Mouse (Mus musculus) fat pad, adult 2 months (tissue): ENCODE data around the gene Hist1h1b.
A peak's percentile ranks its signal among the peaks of the same experiment; 100 is the strongest.
"Not testable (repeated sequence)": the region's sequence is repeated elsewhere in the genome, so short reads cannot be mapped to it uniquely, and the experiment has no call there.

Experiments
- DNase-seq: peaks from one replicate; pipeline ENCODE4 v3.0.0-alpha.2; 2011; ENCODE audit warnings: low read depth, low spot score; ENCODE audit errors: extremely low read depth

The Hist1h1b gene

GRCm38 (mm10) chr13:21782361-21783254, 2.2 kb upstream of the Hist1h1b start:
- not testable (repeated sequence) for DNase-seq

DNA sequence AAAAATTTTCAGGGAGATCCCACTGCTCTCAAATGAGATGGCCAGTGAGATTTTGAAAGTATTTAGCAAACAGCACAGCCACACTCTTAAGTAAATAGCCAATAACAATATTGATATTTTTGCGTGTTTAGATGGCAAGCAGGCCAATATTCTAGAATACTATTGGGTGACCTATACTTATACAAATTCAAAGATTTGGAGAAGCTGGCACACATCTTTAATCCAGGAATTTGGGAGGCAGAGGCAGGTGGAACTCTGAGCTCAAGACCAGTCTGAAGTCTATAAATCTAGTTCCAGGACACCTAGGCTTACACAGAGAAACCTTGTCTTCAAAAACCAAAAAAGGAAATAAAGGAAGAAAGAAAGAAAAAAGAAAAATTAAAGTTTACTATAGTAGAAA, 1.2 kb upstream of the Hist1h1b start:
- no peak for DNase-seq

GRCm38 (mm10) chr13:21781021-21781555, 663 bp upstream of the Hist1h1b start:
- DNase-seq, result no peak

GRCm38 (mm10) chr13:21778814-21779766, 1.3 kb downstream of the Hist1h1b start:
- no peak for DNase-seq

- no peak for DNase-seq
Observed at GRCm38 (mm10) chr13:21755707-21756106, 24.7 kb downstream of the Hist1h1b start.

DNA sequence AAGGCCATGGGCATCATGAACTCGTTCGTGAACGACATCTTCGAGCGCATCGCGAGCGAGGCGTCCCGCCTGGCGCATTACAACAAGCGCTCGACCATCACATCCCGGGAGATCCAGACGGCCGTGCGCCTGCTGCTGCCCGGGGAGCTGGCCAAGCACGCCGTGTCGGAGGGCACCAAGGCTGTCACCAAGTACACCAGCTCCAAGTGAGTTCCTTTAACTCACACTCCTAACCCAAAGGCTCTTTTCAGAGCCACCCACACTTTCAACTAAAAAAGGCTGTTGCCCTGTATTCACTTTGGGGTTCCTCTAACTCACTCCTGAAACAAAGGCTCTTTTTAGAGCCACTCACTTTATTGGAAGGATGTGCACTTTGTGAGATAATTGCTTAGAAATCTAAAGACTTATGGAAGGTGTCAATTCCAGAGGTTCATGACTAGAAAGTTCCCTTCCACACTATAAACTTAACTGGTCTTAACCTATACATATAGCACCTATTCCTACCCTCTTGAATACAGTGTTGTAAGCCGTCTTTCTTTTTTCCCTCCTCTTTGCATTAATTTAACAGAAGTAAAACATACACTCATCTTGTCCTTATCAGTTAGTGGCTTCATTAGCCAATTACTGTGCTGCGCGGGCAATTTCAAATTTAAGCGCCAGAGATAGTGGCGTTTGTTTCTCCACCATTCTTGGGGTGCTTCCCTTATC, 26.0 kb downstream of the Hist1h1b start:
- not testable (repeated sequence) for DNase-seq

- DNase-seq, result peak; percentile 91
Observed at GRCm38 (mm10) chr13:21753524-21754285, 26.7 kb downstream of the Hist1h1b start, which contains the start of the genes Hist1h2ak and Hist1h2bn. Gene Hist1h2ak, minus strand, starts transcription at chr13:21753827. Gene Hist1h2bn, plus strand, starts transcription at chr13:21754123.

DNA sequence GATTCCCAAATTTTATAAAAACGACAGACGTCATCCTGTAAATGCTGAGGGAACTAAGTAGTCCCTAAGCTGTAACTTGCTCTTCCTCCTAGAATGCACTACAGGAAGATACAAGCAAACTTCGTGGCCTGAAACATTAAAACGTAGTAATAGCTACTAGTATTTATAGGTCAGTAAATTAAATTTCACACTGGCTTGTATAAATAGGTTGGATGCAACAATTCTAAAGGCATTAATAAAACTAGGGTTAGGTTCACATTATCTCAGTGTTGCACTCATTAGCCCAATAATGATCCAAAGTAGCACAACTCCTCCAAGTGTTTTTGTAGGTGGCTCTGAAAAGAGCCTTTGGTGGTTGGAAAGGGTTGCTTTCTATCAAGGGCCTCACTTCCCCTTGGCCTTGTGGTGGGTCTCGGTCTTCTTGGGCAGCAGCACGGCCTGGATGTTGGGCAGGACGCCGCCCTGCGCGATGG, 27.3 kb downstream of the Hist1h1b start:
- DNase-seq, result no peak

DNA sequence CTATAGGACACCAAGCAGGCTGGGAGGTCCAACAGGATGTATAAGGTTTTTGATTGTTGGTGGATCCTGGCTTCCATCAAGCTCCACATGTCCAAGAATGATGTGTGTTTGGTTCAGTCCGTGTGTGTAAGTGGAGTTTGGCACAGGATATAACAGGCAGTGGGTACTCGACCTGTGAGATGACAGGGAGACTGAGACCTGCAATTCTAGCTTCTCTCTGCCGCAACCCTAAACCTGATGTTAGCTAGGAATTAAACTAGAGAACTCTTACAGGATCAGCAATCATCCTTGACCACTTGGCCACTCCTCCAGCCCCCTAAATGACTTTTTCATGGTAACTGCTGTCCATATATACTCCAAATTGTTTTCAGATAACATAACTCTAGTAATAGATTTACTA, 28.1 kb downstream of the Hist1h1b start:
- no peak for DNase-seq

DNA sequence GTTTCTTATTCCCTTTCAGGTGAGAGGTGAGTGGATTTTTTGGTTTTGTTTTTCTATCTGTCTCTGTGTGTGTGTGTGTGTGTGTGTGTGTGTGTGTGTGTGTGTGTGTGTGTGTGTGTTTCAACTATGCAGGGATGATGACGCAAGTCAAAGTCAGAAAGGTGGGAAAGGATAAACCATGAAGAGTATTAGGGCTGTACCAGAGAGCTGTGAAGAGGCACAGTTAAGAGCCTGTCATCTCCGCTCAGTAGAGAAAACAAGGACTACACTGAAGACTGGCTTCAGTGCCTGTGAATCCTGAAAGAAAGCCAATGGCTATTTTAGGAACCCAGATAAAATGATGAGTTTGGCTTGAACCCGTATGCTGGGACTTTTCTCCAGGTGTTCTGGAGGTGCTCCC, 28.6 kb downstream of the Hist1h1b start:
- no peak for DNase-seq

DNA sequence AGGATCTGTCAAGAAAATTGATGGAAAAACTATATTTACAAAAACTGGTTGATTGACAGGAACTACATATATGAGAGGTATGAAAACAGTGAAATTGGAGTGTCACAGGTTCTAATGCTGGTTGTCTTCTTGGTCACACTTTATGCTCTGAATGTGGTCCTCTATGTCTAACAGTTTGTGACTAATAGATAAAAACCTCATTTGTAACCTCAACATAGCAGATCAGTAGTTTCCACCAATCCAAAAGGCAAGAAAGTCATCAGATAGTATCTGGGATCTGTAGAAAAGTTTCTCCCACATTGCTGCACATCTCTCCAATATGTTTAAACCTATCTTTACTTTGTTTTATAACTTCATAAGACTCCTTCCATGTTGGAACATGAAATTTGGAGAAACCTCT, 29.0 kb downstream of the Hist1h1b start:
- DNase-seq, result no peak

DNA sequence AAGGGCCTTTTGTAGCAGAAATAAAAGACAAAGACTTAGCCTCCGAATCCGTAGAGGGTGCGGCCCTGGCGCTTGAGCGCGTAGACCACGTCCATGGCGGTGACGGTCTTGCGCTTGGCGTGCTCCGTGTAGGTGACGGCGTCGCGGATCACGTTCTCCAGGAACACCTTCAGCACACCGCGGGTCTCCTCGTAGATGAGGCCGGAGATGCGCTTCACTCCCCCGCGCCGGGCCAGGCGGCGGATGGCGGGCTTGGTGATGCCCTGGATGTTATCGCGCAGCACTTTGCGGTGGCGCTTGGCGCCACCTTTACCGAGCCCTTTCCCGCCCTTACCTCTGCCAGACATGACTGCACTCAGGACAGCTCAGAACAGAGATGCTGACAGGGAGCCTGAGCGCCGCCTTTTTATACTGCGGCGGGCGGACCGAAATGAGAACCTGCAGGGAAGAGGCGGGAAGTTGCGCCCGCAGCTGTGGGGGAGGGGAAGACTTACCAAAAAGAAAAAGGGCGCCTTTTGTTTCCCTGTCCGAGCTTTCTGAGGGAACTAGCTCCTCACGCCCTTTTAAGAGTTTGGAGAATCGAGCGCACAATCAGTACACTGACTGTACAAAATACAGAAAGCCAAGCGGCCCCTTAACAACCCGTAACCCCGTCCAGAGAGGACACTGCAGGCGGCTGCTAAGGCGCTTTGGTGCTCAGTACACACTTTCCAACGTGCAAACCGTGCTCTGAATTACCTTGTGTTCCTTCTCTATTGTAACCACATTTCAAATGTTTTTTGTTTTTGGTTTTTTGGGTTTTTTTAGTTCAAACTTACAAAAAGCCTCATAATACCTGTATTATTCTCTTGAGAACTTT, 30.0 kb downstream of the Hist1h1b start, which contains the start of gene Hist1h4k:
Hist1h4k (minus strand) TSS at position 347 of the 859 bp plus-strand sequence.
- DNase-seq, result not testable (repeated sequence)

- no peak for DNase-seq
Observed at GRCm38 (mm10) chr13:21749387-21750158, 30.9 kb downstream of the Hist1h1b start.

DNA sequence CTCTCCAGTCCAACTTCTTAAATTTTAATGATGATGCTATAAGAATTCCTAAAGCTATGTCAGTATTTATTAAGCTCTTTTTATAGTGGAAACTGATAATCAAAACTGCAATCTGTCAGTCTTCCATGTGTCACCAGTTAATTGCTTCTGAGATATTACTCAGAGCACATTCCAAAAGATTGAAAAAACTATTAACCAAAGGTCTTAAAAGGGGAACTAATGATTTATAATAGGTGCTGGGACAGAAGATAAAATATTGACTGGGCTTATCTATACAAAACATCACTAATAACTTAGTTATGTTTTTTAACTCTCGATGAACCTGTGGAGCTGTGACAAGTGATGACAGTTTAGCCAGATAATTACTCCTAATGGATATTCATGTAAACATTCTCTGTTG, 35.4 kb downstream of the Hist1h1b start:
- no peak for DNase-seq

DNA sequence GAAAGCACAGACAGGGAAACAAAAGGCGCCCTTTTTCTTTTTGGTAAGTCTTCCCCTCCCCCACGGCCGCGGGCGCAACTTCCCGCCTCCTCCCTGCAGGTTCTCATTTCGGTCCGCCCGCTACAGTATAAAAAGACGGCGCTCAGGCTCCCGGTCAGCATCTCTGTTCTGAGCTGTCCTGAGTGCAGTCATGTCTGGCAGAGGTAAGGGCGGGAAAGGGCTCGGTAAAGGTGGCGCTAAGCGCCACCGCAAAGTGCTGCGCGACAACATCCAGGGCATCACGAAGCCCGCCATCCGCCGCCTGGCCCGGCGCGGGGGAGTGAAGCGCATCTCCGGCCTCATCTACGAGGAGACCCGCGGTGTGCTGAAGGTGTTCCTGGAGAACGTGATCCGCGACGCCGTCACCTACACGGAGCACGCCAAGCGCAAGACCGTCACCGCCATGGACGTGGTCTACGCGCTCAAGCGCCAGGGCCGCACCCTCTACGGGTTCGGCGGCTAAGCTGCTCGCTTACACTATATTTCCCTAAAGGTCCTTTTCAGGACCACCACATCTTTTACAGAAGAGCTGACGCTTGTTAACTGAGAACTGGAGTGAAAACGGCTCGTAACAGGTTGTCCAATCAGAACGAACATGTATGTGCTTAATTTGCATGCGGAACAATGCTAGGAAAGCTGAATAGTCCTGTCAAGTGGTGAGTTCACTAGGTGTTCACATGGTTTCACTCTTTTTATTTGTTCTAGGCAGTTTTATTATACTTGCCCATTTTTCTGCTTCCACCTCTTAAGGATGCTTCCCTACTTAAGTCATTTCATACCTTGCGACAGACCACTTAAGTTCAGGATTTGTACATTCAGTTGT, 45.3 kb downstream of the Hist1h1b start, which contains the start of gene Hist1h4j:
Hist1h4j (plus strand) TSS at position 159 of the 862 bp plus-strand sequence.
- DNase-seq, result not testable (repeated sequence)

DNA sequence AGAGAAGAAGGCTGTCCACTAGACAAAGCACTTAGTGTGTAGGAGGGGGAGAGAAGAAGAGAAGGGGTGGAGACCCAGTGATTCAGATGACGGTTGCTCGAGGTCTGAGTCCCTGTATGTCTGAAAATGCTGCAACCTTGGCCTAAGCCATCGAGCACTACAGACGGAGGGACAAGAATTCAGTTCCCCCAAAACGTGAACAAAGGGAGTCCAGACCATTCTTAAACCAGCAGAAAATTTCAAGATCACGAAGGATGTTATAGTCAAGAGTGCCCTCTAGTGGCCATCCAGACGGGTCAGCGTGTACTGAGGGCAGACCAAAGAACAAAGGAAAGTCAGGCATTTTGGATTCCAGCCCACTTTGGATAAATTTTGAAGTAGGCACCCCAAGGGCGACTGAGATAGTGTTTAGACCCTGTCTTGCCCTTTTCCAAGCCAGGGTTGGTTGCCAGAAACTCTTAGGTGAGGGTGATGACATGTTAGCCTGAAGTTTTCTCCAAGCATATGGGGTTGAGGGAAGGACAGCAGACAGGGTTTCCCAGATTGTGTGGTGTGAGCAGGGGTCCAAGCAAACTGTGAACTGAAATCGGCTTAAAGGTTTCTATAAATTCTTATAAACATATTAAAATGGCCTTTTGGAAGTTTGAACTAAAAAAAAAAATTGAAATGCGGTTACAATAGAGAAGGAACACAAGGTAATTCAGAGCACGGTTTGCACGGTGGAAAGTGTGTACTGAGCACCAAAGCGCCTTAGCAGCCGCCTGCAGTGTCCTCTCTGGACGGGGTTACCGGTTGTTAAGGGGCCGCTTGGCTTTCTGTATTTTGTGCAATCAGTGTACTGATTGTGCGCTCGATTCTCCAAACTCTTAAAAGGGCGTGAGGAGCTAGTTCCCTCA, 46.2 kb downstream of the Hist1h1b start:
- DNase-seq, result no peak
